29 mouse cellular contexts compared by ENCODE assay signal in genomic region chr10:115413496-115413895, GRCm38 (mm10).
"Had no signal": no experiment of that assay in that cellular context is flagged by ENCODE, and none has a peak within 500 bp of the region (broad histone marks: within the 10 kb centered on the region; RNA-seq: fewer than 3 reads in every experiment).

No protein-coding gene starts in this region.

- H3K4me1 ChIP-seq: heart, embryonic 13.5 days; heart, embryonic 15.5 days; hindbrain, embryonic 13.5 days; hindbrain, embryonic 15.5 days; intestine, embryonic 15.5 days; kidney, embryonic 15.5 days; limb, embryonic 10.5 days; limb, embryonic 12.5 days; liver, embryonic 13.5 days; liver, embryonic 15.5 days had no signal

- H3K27me3 ChIP-seq: heart, embryonic 13.5 days; heart, embryonic 15.5 days; hindbrain, embryonic 13.5 days; hindbrain, embryonic 15.5 days; intestine, embryonic 15.5 days; kidney, embryonic 15.5 days; limb, embryonic 12.5 days; liver, embryonic 13.5 days; liver, embryonic 15.5 days had no signal

- DNase-seq: gastrocnemius, postnatal 14 days; gastrocnemius, postnatal 36 days; heart, adult 11 months; heart, adult 2 months; heart, postnatal 14 days; heart, postnatal 36 days; kidney, adult 18-20 months; kidney, adult 8-10 months; kidney, postnatal 14 days; kidney, postnatal 36 days; layer of hippocampus, adult 9-11 months; layer of hippocampus, postnatal 36 days; liver; liver, embryonic 13.5 days; liver, postnatal 0 days had no signal

- H3K27ac ChIP-seq: heart, adult 2 months; heart, embryonic 13.5 days; heart, embryonic 15.5 days; hindbrain, embryonic 13.5 days; hindbrain, embryonic 15.5 days; hindbrain, postnatal 0 days; intestine, embryonic 15.5 days; kidney, embryonic 15.5 days; kidney, postnatal 0 days; limb, embryonic 10.5 days; limb, embryonic 12.5 days; liver, embryonic 13.5 days; liver, embryonic 15.5 days had no signal

- ATAC-seq: hindbrain, postnatal 0 days; intestine, embryonic 15.5 days; intestine, postnatal 0 days; liver, postnatal 0 days had no signal

- H3K9me3 ChIP-seq: heart, embryonic 13.5 days; heart, embryonic 15.5 days; hindbrain, embryonic 13.5 days; hindbrain, embryonic 15.5 days; intestine, embryonic 15.5 days; kidney, embryonic 15.5 days; limb, embryonic 10.5 days; limb, embryonic 12.5 days; liver, embryonic 13.5 days; liver, embryonic 15.5 days had no signal

- H3K4me3 ChIP-seq: heart, adult 2 months; heart, embryonic 13.5 days; heart, embryonic 15.5 days; hindbrain, embryonic 13.5 days; hindbrain, embryonic 15.5 days; intestine, embryonic 15.5 days; kidney, embryonic 15.5 days; limb, embryonic 10.5 days; limb, embryonic 12.5 days; liver, embryonic 13.5 days; liver, embryonic 15.5 days had no signal

- H3K9ac ChIP-seq: heart, embryonic 13.5 days; heart, embryonic 15.5 days; hindbrain, embryonic 13.5 days; hindbrain, embryonic 15.5 days; intestine, embryonic 15.5 days; kidney, embryonic 15.5 days; limb, embryonic 12.5 days; liver, embryonic 13.5 days; liver, embryonic 15.5 days; liver, postnatal 0 days had no signal

- H3K4me2 ChIP-seq: heart, embryonic 11.5 days; heart, embryonic 13.5 days; heart, embryonic 15.5 days; hindbrain, embryonic 13.5 days; hindbrain, embryonic 15.5 days; intestine, embryonic 15.5 days; kidney, embryonic 15.5 days; limb, embryonic 12.5 days; liver, embryonic 11.5 days; liver, embryonic 13.5 days; liver, embryonic 15.5 days had no signal
